Mouse (Mus musculus) heart, adult 18-20 months (tissue): ENCODE measurements around the gene Olfr1513. TPM values are rescaled to one million over a fixed set of nuclear protein-coding genes. Genes with fewer than 3 reads are reported as not detected.
A peak's percentile ranks its signal among the peaks of the same experiment; 100 is the strongest.
"Not testable (repeated sequence)": the region's sequence is repeated elsewhere in the genome, so short reads cannot be mapped to it uniquely, and the experiment has no call there.

Experiments used
- DNase-seq, 2 experiments: peaks; one replicate each; pipeline ENCODE4 v3.0.0; 2021 to 2022; ENCODE audit warnings: mixed read lengths in 1 of 2
- long read RNA-seq, 2 experiments: library from polyadenylated mRNA; stranded (forward); transcript quantifications; one replicate each; pipeline ENCODE4 v2.0.0; 2021
- total RNA-seq, 2 experiments: library from RNA; stranded (reverse); gene quantifications; 2 replicates each; pipeline ENCODE4 v1.2.3; 2021

The Olfr1513 gene
- total RNA-seq, result not detected
- long read RNA-seq, experiment 1, result 0 reads
- long read RNA-seq, experiment 2, result 0 reads

GRCm38 (mm10) chr14:52356308-52356707 is at the start of gene Olfr1513:
Gene Olfr1513, minus strand, starts transcription at chr14:52356408.
- no peak for DNase-seq

- DNase-seq, result no peak
Measured at GRCm38 (mm10) chr14:52397279-52397678, 41.1 kb upstream of the Olfr1513 start, which contains the start of gene Olfr1511. Gene Olfr1511, minus strand, starts transcription at chr14:52397379.

GRCm38 (mm10) chr14:52390084-52390848 is 34.1 kb upstream of the Olfr1513 start:
- not testable (repeated sequence) for DNase-seq

- DNase-seq, result no peak
Measured at GRCm38 (mm10) chr14:52379068-52379467, 22.9 kb upstream of the Olfr1513 start, which contains the start of gene Olfr1512. Gene Olfr1512, minus strand, starts transcription at chr14:52379168.

GRCm38 (mm10) chr14:52368741-52369140 is 12.5 kb upstream of the Olfr1513 start:
- DNase-seq, result no peak

GRCm38 (mm10) chr14:52339512-52339852 is 16.7 kb downstream of the Olfr1513 start:
- no peak for DNase-seq

- peak; percentile 55 to 76 for DNase-seq
Measured at GRCm38 (mm10) chr14:52338751-52339511, 17.3 kb downstream of the Olfr1513 start.

- no peak for DNase-seq
Measured at GRCm38 (mm10) chr14:52332171-52332570, 24.0 kb downstream of the Olfr1513 start.

- DNase-seq, result no peak
Measured at GRCm38 (mm10) chr14:52331069-52331750, 25.0 kb downstream of the Olfr1513 start.

- no peak for DNase-seq
Measured at GRCm38 (mm10) chr14:52327910-52328812, 28.0 kb downstream of the Olfr1513 start, which contains the start of gene Sall2. Gene Sall2, minus strand, starts transcription at chr14:52328762.

- no peak for DNase-seq
Measured at GRCm38 (mm10) chr14:52327375-52327901, 28.8 kb downstream of the Olfr1513 start.

- no peak for DNase-seq
Measured at GRCm38 (mm10) chr14:52325890-52326289, 30.3 kb downstream of the Olfr1513 start.

- no peak for DNase-seq
Measured at GRCm38 (mm10) chr14:52319361-52319760, 36.8 kb downstream of the Olfr1513 start.

- DNase-seq, result peak in 1 of 2 experiments; percentile 42
Measured at GRCm38 (mm10) chr14:52316441-52317225, 39.6 kb downstream of the Olfr1513 start.

GRCm38 (mm10) chr14:52315792-52316440 is 40.3 kb downstream of the Olfr1513 start:
- DNase-seq, result peak; percentile 60 to 67

- no peak for DNase-seq
Measured at GRCm38 (mm10) chr14:52315283-52315780, 40.9 kb downstream of the Olfr1513 start.

GRCm38 (mm10) chr14:52314808-52315150 is 41.4 kb downstream of the Olfr1513 start:
- no peak for DNase-seq

- DNase-seq, result no peak
Measured at GRCm38 (mm10) chr14:52313931-52314807, 42.0 kb downstream of the Olfr1513 start.

- no peak for DNase-seq
Measured at GRCm38 (mm10) chr14:52310906-52311305, 45.3 kb downstream of the Olfr1513 start.
